Mouse (Mus musculus) retina, adult 2 months (tissue): ENCODE measurements at regions not wholly inside any gene's neighbourhood (a gene's known extent, or its start where the extent isn't known, plus 50 kb on each side); places are given as distances from the start of the nearest gene placed in this dataset.

Source experiments
- DNase-seq: peaks from one replicate; pipeline ENCODE4 v3.0.0-alpha.2; 2012; ENCODE audit warnings: low read depth, low spot score

- no peak for DNase-seq
These were observed 131.1 kb downstream of the Gm9733 start for GRCm38 (mm10) chr3:15200990-15201389.

DNA sequence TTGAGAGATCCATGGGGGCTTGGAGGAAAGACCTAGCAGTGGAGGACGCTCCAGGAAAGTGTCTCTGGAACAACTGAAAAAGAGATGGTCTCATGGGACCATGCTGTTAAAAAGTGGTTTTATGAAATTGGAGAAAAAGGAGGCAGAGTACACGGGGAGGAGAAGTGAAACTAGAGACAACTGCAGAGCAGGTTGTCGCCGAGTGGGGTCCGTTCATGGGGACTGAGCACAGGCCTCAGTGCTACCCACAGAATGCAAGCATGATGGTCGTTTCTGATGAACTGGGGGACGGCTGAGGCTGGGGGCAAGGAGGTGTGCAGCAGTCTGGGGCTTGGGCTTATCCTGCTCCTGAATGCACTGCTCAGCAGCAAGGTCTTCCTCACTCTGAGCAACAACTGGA, 129.3 kb downstream of the Gm9733 start:
- no peak for DNase-seq

GRCm38 (mm10) chr3:15205266-15206229, 126.6 kb downstream of the Gm9733 start:
- peak; percentile 85 for DNase-seq

GRCm38 (mm10) chr3:15212357-15212756, 119.7 kb downstream of the Gm9733 start:
- DNase-seq: no peak

GRCm38 (mm10) chr3:15217591-15217990, 114.5 kb downstream of the Gm9733 start:
- no peak for DNase-seq

- no peak for DNase-seq
These were observed 112.8 kb downstream of the Gm9733 start for GRCm38 (mm10) chr3:15219275-15219674.

GRCm38 (mm10) chr3:15223266-15223665, 108.8 kb downstream of the Gm9733 start:
- no peak for DNase-seq

- no peak for DNase-seq
These were observed 107.7 kb downstream of the Gm9733 start for GRCm38 (mm10) chr3:15224452-15224851.

- no peak for DNase-seq
These were observed 103.5 kb downstream of the Gm9733 start for GRCm38 (mm10) chr3:15228641-15229040.

DNA sequence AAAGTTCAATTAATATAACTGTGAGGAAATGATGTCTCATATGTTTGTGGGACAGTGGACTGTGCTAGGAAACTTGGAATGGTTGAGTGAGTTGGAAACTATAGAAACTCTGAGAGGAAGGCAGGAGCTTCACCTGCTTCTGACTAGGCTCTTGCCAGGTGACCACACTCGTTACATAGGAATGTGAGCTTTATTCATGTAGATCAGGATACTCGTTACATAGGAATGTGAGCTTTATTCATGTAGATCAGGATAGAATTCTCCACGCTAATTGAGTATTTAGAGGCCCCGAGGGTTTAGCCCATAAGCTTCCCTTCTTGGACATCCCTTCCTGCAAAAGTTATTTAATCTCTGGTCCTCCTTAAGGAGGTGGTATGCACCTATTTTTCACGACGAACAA, 101.9 kb downstream of the Gm9733 start:
- DNase-seq: no peak

- no peak for DNase-seq
These were observed 100.7 kb downstream of the Gm9733 start for GRCm38 (mm10) chr3:15231433-15231832.

- no peak for DNase-seq
These were observed 94.2 kb downstream of the Gm9733 start for GRCm38 (mm10) chr3:15237817-15238432.

DNA sequence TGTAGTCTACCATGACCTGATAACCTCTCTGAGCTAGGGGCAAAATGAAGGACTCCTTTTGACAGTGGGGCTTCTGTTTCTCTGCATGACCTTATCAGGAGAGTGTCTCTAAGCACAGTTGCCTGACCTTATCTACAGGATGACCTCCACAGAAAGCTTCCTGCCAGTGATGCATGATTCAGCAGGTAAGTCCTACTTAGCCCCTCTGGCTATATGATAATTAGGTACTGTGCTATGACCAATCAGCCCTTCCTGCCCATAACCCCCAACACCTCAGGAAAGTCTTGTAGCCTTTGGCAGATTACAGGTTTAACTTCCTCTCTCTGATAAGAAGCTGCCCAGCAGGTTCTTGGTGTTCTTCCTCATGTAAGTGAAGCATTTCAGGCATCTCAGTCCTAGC, 89.7 kb downstream of the Gm9733 start:
- DNase-seq: no peak

- no peak for DNase-seq
These were observed 88.5 kb downstream of the Gm9733 start for GRCm38 (mm10) chr3:15243584-15243983.

- DNase-seq: peak; percentile 50
These were observed 87.1 kb downstream of the Gm9733 start for GRCm38 (mm10) chr3:15244999-15245398.
